Mouse (Mus musculus) forebrain, embryonic 15.5 days (tissue): ENCODE measurements around the gene C1qtnf2. TPM values are rescaled to one million over a fixed set of nuclear protein-coding genes. Genes with fewer than 3 reads are reported as not detected.
A peak's percentile ranks its signal among the peaks of the same experiment; 100 is the strongest.

Source experiments
- ATAC-seq: fragments of 200-750 bp; cut with Nextera tagmentation; replicated peaks from 2 replicates; pipeline ENCODE4 v1.8.0; 2017; ENCODE audit warnings: mild to moderate bottlenecking, moderate TSS enrichment, moderate library complexity
- H3K27ac ChIP-seq: fragments of 300-500 bp; sonication (generic); replicated peaks from 2 replicates; pipeline ENCODE4 v1.5.1; 2015; ENCODE audit warnings: mild to moderate bottlenecking, inconsistent platforms
- H3K27me3 ChIP-seq: fragments of 300-500 bp; sonication (generic); 2 replicates; pipeline ENCODE4 v1.6.1; 2015; ENCODE audit warnings: inconsistent platforms
- H3K36me3 ChIP-seq: fragments of 300-500 bp; sonication (generic); 2 replicates; pipeline ENCODE4 v1.6.1; 2015; ENCODE audit warnings: mild to moderate bottlenecking, inconsistent platforms
- H3K4me1 ChIP-seq: fragments of 300-500 bp; sonication (generic); 2 replicates; pipeline ENCODE4 v1.6.1; 2015; ENCODE audit warnings: inconsistent platforms
- H3K4me2 ChIP-seq: fragments of 300-500 bp; sonication (generic); replicated peaks from 2 replicates; pipeline ENCODE4 v1.6.1; 2015; ENCODE audit warnings: mild to moderate bottlenecking, inconsistent platforms
- H3K4me3 ChIP-seq: fragments of 300-500 bp; sonication (generic); 2 replicates; pipeline ENCODE4 v1.5.1; 2015; ENCODE audit warnings: mild to moderate bottlenecking, inconsistent platforms
- H3K9ac ChIP-seq: fragments of 300-500 bp; sonication (generic); replicated peaks from 2 replicates; pipeline ENCODE4 v1.6.1; 2015; ENCODE audit warnings: mild to moderate bottlenecking, inconsistent platforms
- H3K9me3 ChIP-seq: fragments of 300-500 bp; sonication (generic); 2 replicates; pipeline ENCODE4 v1.6.1; 2016; ENCODE audit warnings: inconsistent platforms
- WGBS: fragments of 180-500 bp; shearing (Covaris S2); methylation state at CpG from one replicate; pipeline ENCODE4 v1.1.7; 2015; ENCODE audit warnings: mixed read lengths; 5-methylcytosine and 5-hydroxymethylcytosine counted together
- polyA plus RNA-seq: library from polyadenylated mRNA; unstranded; fragments of >200 nt; fragmentation: Nextera tagmentation; extraction: Ambion mirVana; gene quantifications from 2 replicates; pipeline ENCODE4 v1.2.1, GENCODE M21; 2015

Gene C1qtnf2
- polyA plus RNA-seq, 1 experiment from 2014 or later: 5.3 TPM

GRCm38 (mm10) chr11:43518086-43518485 lies 44.0 kb downstream of the C1qtnf2 start:
- no peaks in the 10 kb centered on the region for H3K27me3 ChIP-seq
- no peak for ATAC-seq
- H3K9me3 ChIP-seq: no peaks in the 10 kb centered on the region
- H3K36me3 ChIP-seq: no peaks in the 10 kb centered on the region
- H3K4me2 ChIP-seq: no peak overlapping the region
- no peak overlapping the region for H3K9ac ChIP-seq
- H3K4me1 ChIP-seq: no peaks in the 10 kb centered on the region
- H3K4me3 ChIP-seq: no peak overlapping the region
- no peak overlapping the region for H3K27ac ChIP-seq

- Histone ChIP-seq H3K4me3 (no peak overlapping the region), H3K9me3 (no peaks in the 10 kb centered on the region), H3K27ac (no peak overlapping the region), H3K9ac (no peak overlapping the region), H3K27me3 (no peaks in the 10 kb centered on the region), H3K36me3 (no peaks in the 10 kb centered on the region), H3K4me2 (no peak overlapping the region), H3K4me1 (no peaks in the 10 kb centered on the region)
- ATAC-seq: no peak
Measured at GRCm38 (mm10) chr11:43518821-43519220, 44.7 kb downstream of the C1qtnf2 start.

- no peaks in the 10 kb centered on the region for H3K4me1 ChIP-seq
- H3K27me3 ChIP-seq: no peaks in the 10 kb centered on the region
- H3K4me3 ChIP-seq: no peak overlapping the region
- no peak for ATAC-seq
- H3K9ac ChIP-seq: no peak overlapping the region
- WGBS: 82% methylated on average over 3 of the region's 3 CpGs
- H3K36me3 ChIP-seq: no peaks in the 10 kb centered on the region
- H3K9me3 ChIP-seq: no peaks in the 10 kb centered on the region
- H3K27ac ChIP-seq: no peak overlapping the region
- H3K4me2 ChIP-seq: no peak overlapping the region
Measured at GRCm38 (mm10) chr11:43520521-43520920, 46.4 kb downstream of the C1qtnf2 start.

- Histone ChIP-seq H3K27ac (peak overlapping the region; percentile 72), H3K27me3 (no peaks in the 10 kb centered on the region), H3K4me2 (peak overlapping the region; percentile 71), H3K4me1 (peaks cover 18% of the 10 kb centered on the region), H3K9ac (peak overlapping the region; percentile 66), H3K9me3 (no peaks in the 10 kb centered on the region), H3K36me3 (no peaks in the 10 kb centered on the region), H3K4me3 (peak overlapping the region; percentile 70)
- WGBS: under 1% methylated on average over 24 of the region's 25 CpGs
- ATAC-seq: peak; percentile 53
Measured at GRCm38 (mm10) chr11:43528078-43528682, 54.1 kb downstream of the C1qtnf2 start.

- Histone ChIP-seq H3K4me3 (peak within 1 kb of the TSS; percentile 70), H3K9ac (peak within 1 kb of the TSS; percentile 66), H3K27ac (peak within 1 kb of the TSS; percentile 72), H3K4me2 (peak within 1 kb of the TSS; percentile 71), H3K36me3 (no peaks in the 10 kb centered on the region), H3K4me1 (peaks cover 18% of the 10 kb centered on the region), H3K9me3 (no peaks in the 10 kb centered on the region), H3K27me3 (no peaks in the 10 kb centered on the region)
- peak; percentile 89 for ATAC-seq
- under 1% methylated on average over 77 of the region's 79 CpGs for WGBS
Measured at GRCm38 (mm10) chr11:43528683-43529499, 54.8 kb downstream of the C1qtnf2 start, which contains the start of gene Ccnjl. TSS of gene Ccnjl (plus strand) at chr11:43528784.

GRCm38 (mm10) chr11:43530043-43530442 lies 56.0 kb downstream of the C1qtnf2 start:
- Histone ChIP-seq H3K4me1 (peaks cover 18% of the 10 kb centered on the region), H3K4me3 (peak overlapping the region; percentile 11), H3K27ac (no peak overlapping the region), H3K27me3 (no peaks in the 10 kb centered on the region), H3K4me2 (peak overlapping the region; percentile 71), H3K9me3 (no peaks in the 10 kb centered on the region), H3K9ac (no peak overlapping the region), H3K36me3 (no peaks in the 10 kb centered on the region)
- 20% methylated on average over 3 of the region's 3 CpGs for WGBS
- no peak for ATAC-seq

GRCm38 (mm10) chr11:43531619-43532018 lies 57.5 kb downstream of the C1qtnf2 start:
- H3K4me2 ChIP-seq: no peak overlapping the region
- H3K9me3 ChIP-seq: no peaks in the 10 kb centered on the region
- no peak overlapping the region for H3K27ac ChIP-seq
- no peaks in the 10 kb centered on the region for H3K27me3 ChIP-seq
- H3K4me1 ChIP-seq: peaks cover 18% of the 10 kb centered on the region
- no peak for ATAC-seq
- no peak overlapping the region for H3K4me3 ChIP-seq
- no peak overlapping the region for H3K9ac ChIP-seq
- no peaks in the 10 kb centered on the region for H3K36me3 ChIP-seq
- 45% methylated on average over 5 of the region's 5 CpGs for WGBS

GRCm38 (mm10) chr11:43537074-43537473 lies 63.0 kb downstream of the C1qtnf2 start:
- no peaks in the 10 kb centered on the region for H3K36me3 ChIP-seq
- H3K27ac ChIP-seq: no peak overlapping the region

GRCm38 (mm10) chr11:43539863-43540262 lies 65.8 kb downstream of the C1qtnf2 start:
- WGBS: 19% methylated on average over 6 of the region's 6 CpGs
- no peak for ATAC-seq
- Histone ChIP-seq H3K4me3 (no peak overlapping the region), H3K4me1 (peaks cover 13% of the 10 kb centered on the region; the same call in 1 of the 2 replicates), H3K27ac (no peak overlapping the region), H3K4me2 (no peak overlapping the region), H3K9ac (no peak overlapping the region), H3K9me3 (no peaks in the 10 kb centered on the region), H3K36me3 (no peaks in the 10 kb centered on the region), H3K27me3 (no peaks in the 10 kb centered on the region)

More at GRCm38 (mm10) chr11:43537074-43537473, 63.0 kb downstream of the C1qtnf2 start:
- Histone ChIP-seq H3K27me3 (no peaks in the 10 kb centered on the region), H3K4me2 (no peak overlapping the region), H3K9me3 (no peaks in the 10 kb centered on the region), H3K4me3 (no peak overlapping the region), H3K9ac (no peak overlapping the region), H3K4me1 (peaks cover 13% of the 10 kb centered on the region; the same call in 1 of the 2 replicates)
- WGBS: 92% methylated on average over 6 of the region's 6 CpGs
- ATAC-seq: no peak

Other genes starting within 250 kb of the C1qtnf2 start
- 30.7 and 34.8 TPM in 2 replicates for gene Pttg1, start 48.0 kb upstream of the C1qtnf2 start, polyA plus RNA-seq
- gene Slu7, start 40.5 kb upstream of the C1qtnf2 start, polyA plus RNA-seq: 72.1 and 75.4 TPM in 2 replicates
- gene Ccnjl, start 54.5 kb downstream of the C1qtnf2 start, polyA plus RNA-seq: 11.7 and 13.5 TPM in 2 replicates
- gene 4933415A04Rik, start 112.8 kb downstream of the C1qtnf2 start, polyA plus RNA-seq: 2.9 and 3.6 TPM in 2 replicates
- not detected in 2 replicates for gene Fabp6, start 127.3 kb downstream of the C1qtnf2 start, polyA plus RNA-seq
- 28.8 and 33.4 TPM in 2 replicates for gene Pwwp2a, start 207.7 kb downstream of the C1qtnf2 start, polyA plus RNA-seq